Mouse (Mus musculus) erythroblast, embryonic 14.5 days (primary cell): ENCODE measurements around the gene Bud23.

ENCODE experiments used
- GATA1 ChIP-seq: IDR thresholded peaks from 2 replicates; pipeline ENCODE4 v1.6.1; 2012; ENCODE audit warnings: low read length, inconsistent platforms, mixed read lengths
- TAL1 ChIP-seq: IDR thresholded peaks from 3 replicates; pipeline ENCODE4 v1.6.1; 2012; ENCODE audit warnings: low read length, inconsistent platforms, mixed read lengths

DNA sequence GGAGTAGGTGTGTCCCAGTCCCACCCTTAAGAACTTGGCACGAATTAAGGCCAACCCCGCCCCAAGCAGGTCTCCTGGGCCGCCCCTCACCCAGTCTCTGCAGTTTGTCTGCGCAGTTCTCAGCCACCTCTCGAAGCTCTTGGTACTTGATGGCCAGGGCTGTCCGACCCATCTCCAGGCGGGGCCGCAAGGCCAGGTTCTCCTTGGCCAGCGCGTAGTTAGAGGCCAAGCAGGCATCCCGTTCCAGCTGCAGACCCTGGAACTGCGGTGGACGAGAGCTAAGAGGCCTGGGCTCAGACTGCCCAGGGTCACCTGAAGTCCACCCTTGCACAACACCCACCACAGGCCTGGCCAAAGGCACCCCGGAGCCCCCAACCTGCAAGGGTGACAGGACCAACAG is 11.6 kb upstream of the Bud23 start:
- TF ChIP-seq GATA1: no peak
- TF ChIP-seq TAL1: no peak
